Mouse (Mus musculus) kidney, adult 8-10 months (tissue): ENCODE measurements around the gene Shpk.

Experiments used
- DNase-seq, 2 experiments: peaks; one replicate each; pipeline ENCODE4 v3.0.0; 2022

The Shpk gene

DNA sequence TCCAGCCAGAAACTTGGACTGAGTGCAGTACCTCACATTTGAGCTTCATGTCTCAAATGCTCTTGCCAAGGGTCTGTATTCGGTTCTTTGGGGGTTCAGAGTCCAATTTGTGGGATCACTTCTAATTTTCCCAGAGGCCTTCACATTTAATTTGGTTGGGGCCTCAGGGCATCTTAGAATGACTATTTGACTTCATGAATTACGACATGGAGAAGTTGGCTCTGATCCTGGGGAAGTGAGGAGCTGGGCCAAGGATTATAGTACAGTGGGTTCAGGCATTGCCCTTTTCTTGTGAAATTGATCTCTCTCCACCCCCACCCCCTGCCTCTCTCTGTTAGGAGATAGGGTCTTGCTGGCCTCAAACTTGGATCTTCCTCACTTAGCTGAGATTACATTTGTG lies 1.8 kb downstream of the Shpk start:
- DNase-seq: peak; percentile 28 to 43

DNA sequence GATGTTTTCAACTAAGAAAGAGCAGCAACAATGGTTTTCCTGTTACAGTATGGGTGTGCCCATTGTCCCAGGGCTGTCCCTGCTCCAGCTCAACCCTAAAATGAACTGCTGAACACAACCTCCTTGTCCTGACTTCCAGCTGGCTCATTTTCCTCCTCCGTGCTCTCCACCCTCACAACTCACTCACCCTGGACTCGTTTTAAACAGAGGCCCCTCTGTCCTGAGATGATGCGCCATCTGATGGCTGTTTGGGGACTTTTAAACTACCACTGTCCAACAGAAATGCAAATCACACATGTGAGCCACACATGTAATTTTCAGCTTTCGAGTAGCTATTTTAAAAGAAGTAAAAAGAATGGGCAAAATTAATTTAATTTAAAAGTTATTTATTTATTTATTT lies 2.3 kb downstream of the Shpk start:
- DNase-seq: no peak

DNA sequence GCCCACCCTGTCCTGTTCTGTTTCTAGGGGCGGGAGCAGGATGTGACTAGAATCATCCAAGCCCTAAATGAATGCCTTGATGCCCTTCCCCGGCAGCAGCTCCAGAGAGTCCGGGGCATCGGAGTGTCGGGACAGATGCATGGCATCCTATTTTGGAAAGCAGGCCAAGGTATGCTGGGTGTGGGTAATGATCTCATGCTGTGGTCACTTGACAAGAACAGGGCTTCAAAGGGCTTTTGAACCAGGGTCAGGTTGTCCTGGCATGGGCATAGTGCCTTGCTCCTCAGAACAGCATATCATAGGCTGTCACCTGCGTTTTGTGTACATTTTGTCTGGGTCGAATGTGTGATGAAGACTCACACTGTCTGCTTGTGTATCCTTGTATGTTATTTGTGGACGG lies 4.6 kb downstream of the Shpk start:
- DNase-seq: no peak

DNA sequence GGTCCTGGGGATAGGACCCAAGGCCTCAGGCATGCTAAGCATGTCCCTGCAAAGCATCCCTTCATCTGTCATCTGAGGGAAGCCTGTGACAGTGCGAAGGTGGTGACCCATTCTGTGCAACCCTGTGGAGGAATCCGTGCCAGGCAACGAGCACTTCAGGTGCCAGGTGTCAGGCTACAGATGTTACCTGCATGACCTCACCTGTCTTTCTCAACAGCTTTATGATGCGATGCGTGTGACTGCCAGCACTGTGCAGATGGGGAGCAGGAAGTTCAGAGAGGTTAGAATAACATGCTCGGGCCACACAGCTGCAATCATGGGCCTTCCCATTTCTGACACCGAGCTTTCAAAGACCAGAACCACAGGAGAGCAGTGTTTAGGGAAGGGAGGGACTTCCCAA lies 5.9 kb downstream of the Shpk start:
- DNase-seq: no peak

DNA sequence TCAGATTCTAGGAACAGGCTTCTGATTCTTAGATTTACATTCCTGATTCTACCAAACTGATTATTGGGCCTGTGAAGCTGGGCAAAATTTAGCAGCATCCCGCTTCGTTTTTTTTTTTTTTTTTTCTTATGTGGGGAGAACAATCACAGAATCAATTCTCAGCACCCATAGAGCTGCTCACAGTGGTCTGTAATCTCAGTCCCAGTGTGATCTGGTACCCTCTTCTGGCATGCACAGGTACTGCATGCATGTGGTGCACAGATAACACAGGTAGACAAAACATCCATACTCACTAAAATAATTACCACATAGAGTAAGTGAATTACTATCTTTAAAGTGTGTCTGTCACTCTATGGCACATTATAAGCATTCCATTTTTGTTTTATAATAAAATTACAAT lies 8.4 kb downstream of the Shpk start:
- no peak for DNase-seq

DNA sequence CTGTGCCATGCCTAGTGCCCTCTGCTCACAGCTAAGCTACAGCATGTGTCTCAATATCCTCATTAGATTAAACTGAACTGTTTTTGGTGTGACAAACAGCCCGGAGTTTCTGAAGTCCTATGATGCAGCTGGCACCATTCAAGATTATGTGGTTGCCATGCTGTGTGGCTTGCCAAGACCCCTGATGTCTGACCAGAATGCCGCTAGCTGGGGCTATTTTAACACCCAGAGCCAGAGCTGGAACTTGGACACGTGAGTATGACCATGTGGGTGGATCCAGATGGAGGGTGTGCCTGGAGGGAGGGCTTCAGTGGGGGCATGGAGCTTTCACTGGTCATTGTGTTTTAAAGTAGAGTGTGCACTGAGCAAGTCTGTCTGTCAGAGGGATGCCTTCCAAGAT lies 14.7 kb downstream of the Shpk start:
- no peak for DNase-seq

DNA sequence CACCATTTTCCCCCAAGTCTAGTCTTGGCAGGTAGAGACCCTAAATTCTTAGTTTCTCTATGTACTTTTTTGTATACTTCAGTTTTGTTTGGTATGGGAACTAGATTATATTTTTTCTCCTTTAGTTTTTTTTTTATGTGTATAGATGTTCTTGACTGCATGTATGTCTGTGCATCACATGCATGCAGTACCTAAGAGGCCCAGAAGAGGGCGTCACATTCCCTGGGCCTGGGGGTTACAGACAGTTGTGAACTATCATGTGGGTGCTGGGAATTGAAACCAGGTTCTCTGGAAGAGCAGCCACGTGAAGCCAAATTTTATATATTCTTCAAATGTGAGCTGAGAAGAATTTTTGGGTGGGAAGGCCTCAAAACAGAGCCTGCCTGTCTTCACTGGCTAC lies 20.4 kb downstream of the Shpk start:
- no peak for DNase-seq

DNA sequence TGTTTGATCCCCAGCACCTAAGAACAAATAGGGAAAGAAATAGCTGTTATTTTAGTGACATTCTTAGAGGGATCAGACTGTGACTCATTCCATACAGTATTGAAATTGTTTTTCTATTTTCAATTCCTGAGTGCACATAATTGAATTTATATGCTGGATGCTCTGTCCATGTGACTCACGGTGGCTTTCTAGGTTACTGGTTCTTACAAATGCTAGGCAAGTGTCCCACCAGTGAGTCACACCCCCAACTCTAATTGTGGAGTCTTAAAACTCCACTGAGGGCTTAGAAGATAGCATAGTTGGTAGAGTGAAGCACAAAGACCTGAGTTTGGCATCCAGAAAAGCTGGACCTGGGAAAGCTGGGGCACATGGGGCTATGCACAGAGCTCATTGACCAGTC lies 21.4 kb downstream of the Shpk start:
- no peak for DNase-seq

DNA sequence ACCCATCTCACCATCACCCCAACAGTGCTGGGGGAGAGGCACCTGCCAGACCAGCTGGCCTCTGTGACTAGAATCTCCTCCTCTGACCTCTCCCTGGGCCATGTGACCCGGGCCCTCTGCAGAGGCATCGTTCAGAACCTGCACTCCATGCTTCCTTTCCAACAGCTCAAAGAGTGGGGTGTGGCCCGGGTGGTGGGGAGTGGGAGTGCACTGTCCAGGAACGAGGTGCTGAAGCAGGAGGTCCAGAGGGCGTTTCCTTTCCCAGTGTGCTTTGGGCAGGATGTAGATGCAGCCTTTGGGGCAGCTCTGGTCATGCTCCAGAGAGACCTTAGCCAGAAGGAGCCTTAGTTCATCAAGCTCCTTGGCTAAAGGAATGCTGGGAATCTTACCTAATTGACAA lies 23.6 kb downstream of the Shpk start:
- no peak for DNase-seq

DNA sequence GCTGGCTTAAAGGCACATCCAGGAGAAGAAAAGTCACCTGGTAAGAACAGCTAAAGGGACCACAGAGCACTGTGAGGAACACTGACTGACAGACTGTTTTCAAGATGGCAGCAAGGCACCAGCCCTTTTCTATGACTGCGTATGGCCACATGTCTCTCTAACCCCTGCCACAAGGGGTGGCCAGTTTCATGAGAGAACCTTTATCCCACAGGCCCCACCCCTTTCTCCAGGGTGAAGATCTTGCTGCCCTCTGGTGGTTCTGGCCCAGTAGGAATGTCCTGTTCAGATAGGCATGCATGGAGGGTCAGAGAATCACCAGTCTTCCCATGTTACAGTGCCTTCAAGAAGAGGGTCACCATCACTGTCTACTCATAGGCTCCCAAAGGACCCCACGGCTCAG lies 24.7 kb downstream of the Shpk start:
- peak; percentile 33 to 67 for DNase-seq

DNA sequence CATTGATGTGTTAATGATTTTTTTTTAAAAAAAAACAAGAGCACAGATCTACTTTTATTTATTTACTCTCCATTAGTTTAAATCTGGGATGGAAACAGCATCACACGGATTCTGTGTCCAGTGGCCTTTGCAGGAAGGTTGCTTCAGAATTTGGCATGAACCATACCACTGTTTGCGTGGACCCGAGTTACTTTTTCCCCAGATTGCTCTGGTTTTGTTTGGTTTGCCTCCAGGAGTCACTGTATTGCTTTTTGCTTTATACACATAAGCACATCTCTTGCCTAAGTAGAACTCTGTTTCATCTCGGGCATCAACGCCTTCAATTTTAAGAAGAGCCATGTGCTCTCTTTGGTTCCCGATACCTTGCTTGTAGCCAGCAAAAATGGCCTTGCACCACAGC lies 26.6 kb downstream of the Shpk start:
- DNase-seq: no peak

DNA sequence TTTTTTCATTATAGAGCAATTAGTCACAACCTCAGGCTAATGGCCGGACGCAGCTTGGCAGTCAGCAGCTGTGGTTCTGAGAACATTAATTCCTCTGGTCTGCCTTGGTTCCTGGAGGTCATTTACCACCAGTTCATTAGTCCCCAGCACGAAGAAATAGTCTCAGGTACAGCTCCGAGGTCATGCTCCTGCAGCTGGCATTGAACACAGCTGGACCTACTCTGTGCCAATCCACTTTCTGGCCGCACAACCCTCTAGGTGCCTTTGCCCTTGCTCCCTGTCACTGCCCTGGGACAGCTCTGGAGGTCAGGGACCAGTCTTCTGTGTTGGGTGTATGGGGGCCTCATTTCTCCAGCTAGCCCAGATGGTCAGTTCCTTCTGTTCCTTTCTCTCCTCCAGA lies 29.6 kb downstream of the Shpk start:
- peak; percentile 8 to 20 for DNase-seq

DNA sequence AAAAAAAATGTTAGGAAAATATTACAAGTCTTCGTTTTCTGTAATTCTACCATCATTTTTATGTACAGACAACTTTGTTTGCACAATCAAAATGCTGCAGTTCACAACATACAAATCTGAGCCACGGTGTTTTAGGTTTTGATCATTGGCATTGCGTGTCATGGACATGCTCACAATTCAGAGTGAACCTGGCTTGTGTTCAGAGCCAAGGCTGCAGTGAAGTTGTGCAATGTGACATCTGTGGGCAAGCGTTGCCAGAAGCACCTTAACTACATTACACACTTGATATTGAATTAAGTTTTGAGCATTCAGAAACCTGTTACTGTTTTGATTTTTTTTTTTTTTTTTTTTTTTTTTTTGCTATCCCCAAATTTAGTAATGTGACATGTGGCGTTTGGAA lies 30.8 kb downstream of the Shpk start:
- no peak for DNase-seq

DNA sequence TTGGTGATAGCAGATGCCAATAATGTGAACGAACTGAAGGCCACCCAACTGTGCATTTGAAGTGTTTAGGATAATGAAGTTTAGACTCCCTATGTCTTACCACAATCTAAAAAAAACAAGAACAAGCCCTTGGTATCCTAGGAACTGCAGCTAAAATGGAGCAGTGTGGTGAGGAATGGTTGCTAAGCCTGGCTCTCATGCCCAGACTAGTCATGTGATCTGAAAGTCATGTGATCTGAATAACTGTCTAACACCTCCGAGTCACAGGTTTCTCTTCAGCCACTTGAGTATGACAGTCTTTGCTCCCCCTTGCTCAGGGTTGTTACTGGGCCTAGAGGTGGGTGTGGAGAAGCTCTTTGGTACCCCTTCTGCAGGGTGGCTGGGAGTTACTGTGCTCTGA lies 33.3 kb downstream of the Shpk start:
- DNase-seq: no peak

DNA sequence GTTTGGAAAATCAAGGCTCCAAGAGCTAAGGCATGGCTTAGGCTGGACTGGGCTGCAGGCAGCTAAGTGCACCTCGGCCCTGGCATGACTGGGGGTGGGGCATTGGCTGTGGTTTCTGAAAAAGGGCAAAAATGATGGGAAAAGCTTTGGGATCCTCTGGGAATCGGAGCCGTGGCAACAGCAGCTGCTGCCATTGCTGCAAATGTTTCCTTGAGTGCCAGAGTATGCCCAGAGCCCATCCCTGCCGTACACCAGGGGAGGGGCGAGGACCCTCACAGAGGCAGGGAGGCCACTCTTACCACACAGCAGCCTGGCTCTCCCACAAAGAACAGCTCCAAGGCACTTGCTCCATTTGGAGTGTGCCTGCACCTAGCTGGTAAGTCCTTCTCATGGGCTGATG lies 34.7 kb downstream of the Shpk start, which contains the start of gene Trpv1:
Trpv1 (plus strand) TSS at position 301 of the 400 bp plus-strand sequence.
- DNase-seq: no peak

DNA sequence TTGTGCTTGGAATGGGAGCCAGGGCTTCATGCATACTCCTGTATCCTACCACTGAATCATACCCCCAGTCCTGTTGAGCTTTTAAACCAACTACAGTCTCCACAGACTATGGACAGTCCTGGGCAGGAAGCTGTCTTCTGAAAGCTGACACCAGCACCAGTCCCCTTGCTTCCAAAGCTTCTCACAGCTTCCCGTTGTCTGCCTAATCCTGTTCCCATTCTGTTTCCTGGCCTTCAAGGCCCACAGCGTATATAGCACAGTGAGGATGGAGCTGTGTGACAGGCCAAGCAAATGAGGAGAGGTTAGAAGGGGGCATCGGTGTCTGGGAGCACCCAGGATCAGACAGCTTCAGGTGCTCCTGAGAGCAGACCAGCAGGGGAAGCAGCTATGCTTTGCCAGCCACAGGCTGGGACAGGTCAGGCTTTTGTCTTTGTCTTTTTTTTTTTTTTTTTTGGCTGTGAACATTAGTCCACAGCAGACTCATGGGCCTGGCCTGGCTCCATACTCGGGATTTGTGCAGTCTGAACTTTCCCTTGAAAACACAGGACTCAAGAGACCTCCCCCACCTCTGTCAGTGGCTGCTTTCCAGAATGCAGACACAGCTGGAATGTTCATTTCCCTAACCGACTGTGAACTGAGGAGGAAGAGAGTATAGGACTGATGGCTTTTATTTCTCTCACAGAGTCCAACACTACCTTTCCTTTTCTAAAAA lies 36.9 kb downstream of the Shpk start:
- DNase-seq: peak; percentile 50 to 63

DNA sequence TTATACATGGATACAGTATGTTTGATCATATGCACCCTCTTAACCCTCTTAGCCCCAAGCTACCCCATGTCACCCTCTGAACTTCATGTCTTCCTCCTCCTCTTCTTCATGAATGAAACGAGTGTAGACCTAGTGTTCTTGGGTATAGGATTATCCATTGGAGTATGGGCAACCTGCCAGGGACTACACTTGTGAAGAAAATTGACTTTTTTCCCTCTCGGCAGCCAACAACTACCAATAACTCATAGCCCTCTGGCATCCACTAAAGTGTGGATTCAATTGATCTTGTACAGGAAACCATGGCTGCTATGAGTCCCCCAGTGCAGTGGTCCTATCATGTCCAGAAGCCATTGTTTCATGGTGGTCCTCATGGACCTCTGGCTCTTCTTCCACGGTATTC lies 37.5 kb downstream of the Shpk start:
- DNase-seq: no peak

DNA sequence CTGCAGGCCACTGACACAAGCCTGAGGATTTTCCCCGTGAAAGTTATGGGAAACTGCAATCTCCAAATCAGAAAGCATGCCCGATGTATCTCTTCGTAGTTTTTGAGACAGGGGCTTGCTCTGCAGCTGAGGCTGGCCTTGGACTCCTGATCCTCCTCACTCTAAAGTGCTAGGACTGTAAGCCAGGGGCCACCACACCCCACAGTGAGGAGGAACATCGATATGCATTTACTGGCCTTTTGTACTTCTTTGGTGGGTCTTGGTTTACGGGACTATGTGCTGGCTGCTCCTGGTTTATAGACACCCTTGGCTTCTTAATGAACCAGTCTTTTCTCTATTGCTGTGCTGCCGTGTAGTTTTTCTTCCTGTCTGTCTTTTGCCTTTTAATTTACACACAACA lies 42.9 kb downstream of the Shpk start:
- no peak for DNase-seq

DNA sequence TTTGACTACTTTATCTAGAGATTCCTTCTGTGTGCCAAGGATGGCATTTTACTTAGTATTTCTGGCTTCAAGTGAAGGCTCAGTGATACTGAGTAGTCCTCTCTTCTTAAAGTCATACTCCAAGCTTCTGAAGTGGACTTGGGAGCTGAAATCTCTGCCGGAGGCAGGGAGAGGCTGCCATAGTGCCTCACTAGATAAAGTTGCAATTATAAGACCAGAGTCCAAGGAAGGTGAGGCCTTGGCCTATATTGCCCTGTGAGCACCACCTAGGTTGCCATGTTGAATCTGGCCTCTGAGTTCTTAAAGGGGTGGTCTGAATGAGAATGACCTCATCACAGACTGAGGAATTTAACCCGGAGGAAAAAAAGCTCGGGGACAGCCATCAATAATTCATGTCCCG lies 43.5 kb downstream of the Shpk start:
- DNase-seq: no peak

DNA sequence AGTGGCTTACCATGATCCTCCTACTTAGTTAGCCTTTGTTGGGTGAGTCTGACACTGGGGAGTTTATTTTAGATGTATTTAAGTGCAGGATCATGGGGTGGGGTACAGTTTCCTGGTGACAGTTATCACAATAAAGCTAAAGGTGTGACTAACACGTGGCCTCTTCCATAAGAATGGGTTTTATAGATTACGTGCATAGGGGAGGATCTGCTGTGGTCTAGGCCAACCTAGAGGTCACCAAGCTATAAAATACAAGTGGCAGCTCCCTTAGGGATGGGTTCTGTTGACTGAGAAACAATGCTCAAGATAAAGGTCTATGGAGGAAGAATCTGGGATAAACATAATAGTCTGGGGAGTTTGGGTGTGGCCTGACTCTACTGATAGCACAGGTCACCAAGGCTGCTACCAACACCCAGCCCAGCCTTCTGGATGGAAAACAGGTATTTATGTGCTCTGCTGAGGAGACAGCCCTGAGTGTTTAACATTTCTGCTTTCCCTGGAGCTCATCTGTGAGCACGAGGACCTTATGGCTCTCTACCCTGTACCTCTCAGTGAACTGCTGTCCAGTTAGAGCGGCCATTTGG lies 58.2 kb downstream of the Shpk start:
- DNase-seq: no peak

DNA sequence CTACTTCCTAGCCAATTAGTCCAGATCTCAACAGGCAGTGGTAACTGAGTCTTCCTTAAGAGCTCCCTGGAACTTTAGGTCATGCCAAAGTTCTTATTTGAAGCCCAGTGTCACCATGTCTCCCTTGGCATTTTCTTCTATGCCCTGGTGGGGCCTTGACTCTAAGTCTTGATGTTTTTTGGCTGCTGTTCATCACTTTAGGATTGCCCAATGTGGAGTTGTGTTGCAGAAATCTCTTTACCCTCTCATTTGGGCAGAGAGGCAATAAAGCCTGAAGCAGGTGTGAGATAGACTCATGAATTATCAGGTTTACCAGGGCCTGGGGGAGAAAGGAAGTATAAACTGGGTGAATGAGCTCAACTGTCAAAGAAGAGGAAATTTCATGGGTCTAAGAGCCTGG lies 59.4 kb downstream of the Shpk start:
- DNase-seq: no peak

DNA sequence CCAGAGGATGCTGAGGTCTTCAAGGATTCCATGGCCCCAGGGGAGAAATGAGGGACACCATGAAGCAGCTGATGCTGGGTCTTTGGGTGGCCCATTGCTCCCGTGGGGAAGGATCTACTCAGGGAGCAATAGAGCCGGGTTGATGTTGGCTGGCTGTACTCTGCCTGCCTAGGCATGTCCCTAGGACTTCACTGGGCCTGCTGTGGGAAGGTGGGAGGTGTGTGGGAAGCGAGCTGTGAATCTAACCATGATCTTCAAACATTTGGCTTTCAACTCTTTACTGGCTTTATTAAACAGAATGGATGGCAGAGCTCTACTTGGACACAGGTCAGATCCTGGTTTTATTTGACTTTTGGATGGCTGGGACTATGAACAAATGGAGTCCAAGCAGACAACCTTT lies 61.2 kb downstream of the Shpk start:
- no peak for DNase-seq

DNA sequence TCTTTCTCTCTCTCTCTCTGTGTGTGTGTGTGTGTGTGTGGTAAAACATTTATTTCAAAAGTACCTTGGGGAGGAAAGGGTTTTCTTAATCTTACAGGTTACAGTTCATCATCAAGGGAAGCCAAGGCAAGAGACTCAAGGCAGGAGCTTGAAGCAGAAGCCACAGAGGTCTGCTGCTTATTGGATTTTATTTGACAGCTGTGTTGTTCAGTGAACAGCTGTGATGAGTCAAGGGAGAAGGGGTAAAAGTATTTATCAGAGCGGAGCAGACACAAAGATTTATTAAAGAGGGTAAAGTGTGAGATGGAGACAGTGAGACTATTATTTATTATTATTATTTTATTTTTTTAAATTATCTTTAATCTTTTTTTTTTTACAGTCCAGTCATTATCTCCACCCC lies 62.1 kb downstream of the Shpk start:
- DNase-seq: no peak

DNA sequence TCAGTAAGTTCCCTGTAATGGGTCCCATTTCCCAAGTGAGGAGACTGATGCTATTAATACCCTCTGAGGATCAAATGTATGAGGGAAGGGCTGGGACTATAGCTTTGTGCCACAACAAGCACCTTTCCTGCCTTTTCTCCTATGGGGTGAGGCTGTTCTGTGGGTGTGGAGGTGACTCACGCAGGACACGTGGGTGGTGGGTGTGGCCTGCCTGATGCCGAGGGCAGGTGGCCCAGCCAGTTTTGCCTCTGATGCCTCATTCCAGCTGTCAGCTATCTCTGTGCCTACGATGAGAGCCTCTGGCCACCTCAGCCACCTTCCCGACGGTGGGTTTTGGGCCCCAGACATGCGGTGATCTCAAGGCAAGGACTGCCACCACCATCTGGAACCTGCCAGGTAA lies 68.0 kb downstream of the Shpk start, which contains the start of gene Trpv3:
Trpv3 (plus strand) TSS at position 122 of the 400 bp plus-strand sequence.
- no peak for DNase-seq
